Mouse (Mus musculus) lung, adult 18-20 months (tissue): ENCODE measurements around the gene Coq8a.

ENCODE experiments used
- DNase-seq, 2 experiments: peaks; one replicate each; pipeline ENCODE4 v3.0.0; 2022; ENCODE audit warnings: mixed read lengths in 2 of 2

Coq8a gene

GRCm38 (mm10) chr1:180196508-180196907 lies 2.9 kb downstream of the Coq8a start:
- no peak for DNase-seq

DNA sequence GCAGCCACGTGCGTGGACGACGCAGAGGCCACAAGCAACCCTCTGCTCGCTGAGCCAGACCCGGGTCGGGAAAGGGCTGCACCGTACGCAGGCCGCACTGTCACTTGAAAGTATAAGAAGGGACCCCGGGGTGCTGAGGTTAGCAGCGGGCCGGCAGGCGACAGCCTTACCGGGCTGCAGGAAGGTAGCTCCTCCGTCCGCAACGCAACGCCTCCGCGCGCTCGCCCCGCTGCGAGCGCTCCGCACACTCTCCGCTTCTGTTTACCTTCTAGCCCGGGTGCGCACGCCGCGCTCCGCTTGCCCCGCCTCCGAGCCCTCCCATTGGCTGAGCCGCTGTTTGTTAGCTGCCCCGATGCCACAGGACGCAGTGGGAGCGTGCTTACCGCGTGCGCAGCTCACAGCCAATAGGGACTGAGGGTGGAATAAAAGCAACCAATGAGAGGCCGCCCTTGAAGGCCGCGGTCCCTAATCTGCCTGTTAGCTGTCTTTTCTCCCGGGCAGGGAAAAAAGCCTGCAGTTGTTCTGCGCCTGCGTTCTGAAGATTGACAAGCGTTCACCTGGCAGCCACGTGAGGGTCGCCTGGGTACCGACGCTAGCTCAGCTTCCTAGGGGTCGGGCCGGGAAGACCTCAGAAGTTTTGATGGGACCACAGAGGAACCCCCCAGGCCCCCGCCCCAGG lies 3.6 kb downstream of the Coq8a start:
- peak; percentile 99 for DNase-seq

DNA sequence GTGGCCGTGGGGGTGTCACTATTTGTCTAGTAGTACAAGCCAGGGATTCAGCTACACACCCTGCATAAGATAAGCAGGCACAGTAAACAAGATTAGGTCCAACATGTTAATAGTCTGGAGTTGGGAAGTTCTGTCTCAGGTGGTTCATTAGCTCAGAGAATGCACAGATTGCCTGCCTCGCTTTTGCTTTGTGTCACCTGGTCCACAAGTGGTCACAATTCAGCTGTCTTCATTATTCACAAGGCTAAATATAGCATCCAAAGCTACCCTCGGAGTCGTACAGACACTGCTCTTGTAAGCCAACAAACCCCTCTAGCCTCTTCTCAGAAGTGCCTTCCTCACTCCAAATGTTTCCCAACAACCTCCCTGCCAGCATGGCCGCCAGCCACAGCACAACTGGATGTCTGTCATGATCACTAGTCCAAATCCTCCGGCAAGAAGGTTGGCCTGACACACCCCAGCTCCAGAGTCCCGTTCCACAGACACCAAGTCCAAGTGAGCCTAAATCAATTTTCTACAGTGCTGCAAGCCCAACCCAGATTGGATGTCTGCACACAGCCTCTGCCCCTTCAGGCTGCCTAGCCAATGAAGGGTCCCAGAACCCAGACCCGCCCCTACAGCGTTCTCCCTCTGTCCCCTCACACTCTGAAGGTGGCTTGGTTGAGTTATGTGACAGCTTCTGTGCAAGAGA lies 4.5 kb downstream of the Coq8a start:
- peak; percentile 43 to 54 for DNase-seq

- no peak for DNase-seq
These were observed 5.4 kb downstream of the Coq8a start for GRCm38 (mm10) chr1:180194048-180194447.

- DNase-seq = no peak
These were observed 5.9 kb downstream of the Coq8a start for GRCm38 (mm10) chr1:180193391-180193935.

- no peak for DNase-seq
These were observed 6.5 kb downstream of the Coq8a start for GRCm38 (mm10) chr1:180192866-180193265.

GRCm38 (mm10) chr1:180191651-180192220 lies 7.7 kb downstream of the Coq8a start:
- no peak for DNase-seq

DNA sequence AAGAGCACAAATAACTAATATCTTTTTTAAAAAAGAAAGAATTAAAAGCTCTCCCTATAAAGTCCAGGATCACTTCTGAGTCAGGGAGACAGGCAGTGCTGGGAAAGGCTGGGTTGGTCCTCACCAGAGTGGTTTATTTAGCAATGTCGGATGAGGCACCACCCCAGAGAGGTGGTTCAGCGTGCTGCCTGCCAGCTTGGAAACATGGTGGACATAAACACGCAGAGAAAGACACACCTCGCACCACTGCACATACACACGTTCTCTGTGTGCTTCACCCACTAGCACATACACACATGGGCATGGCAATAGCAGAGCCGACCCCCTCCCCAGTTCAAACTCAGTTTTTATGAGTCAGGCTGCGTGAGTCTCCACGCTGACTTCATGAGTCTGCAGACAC lies 8.3 kb downstream of the Coq8a start:
- DNase-seq = no peak

DNA sequence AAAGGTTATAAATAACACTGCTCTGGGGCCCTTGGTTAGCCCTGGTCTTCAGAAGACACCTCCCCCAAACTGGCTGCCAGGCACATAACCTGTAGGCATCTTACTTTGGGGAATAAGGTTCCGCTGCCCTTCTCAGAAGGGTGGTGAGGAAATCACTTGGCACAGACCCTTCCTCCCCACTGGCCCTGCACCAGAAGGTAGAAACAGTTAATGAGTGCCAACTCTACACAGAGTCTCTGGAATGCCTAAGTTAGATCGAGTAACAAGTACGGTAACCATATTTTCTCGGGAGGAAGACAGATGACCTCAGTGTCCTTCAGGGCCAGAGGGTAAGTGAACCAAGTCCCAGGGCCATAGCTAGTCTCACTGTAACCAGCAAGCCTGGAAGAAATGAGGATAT lies 10.5 kb downstream of the Coq8a start:
- DNase-seq = no peak

DNA sequence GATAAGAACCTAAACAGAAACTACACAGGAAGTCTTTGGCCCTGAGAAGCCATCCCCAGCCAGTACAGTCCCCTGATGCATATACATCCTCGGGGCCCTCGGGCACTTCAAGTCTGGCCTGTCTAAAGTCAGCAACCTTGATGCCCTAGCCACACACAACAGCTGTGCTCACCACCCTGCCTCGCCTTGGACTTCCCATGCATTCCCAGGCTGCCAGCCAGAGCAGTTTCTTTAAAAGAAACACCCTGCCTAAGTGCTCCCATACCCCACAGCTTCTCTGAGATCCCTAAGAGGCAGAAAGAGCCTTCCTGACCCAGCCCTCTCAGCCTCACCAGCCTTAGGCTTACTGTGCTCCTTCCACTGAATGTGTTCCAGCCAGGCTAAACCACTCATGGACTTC lies 13.0 kb downstream of the Coq8a start:
- no peak for DNase-seq

DNA sequence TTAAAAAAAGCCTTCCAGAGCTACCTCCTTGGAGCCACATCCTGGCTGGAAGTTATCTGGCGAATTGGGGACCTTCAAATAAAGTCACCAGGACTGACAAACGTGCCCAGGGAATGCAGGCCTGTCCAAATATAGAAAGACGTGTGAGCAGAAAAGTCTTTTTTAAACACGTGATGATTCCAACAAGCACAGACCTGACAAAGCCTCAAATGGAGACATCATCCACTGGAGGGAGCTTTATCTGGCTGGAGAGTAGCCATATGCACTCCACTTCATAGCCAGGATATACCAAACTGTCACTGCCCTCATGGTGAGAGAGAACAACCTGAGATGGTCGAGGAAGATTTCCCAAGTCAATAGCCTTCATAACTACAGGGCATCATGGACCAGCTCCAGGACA lies 13.5 kb downstream of the Coq8a start:
- DNase-seq = no peak

DNA sequence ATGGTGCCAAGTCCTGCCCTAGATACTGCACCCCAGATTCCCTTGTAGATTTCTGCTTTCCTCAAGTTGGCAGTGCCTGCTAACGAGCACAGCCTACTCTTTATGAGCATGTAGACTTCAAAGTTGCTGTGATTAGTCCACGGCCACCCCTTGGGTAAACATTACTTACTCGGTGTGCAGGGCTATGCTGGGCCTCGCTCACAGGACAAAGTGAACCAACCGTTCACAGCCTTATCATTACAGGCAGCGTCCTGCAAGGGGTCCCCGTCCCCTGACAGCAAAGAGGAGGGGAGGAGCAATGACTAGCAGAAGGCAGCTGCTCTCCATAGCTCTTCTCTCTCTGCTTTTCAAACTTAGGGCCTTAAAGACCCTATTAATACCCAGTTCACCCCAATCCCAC lies 14.6 kb downstream of the Coq8a start:
- DNase-seq = no peak

GRCm38 (mm10) chr1:180183525-180184159 lies 15.8 kb downstream of the Coq8a start:
- no peak for DNase-seq

DNA sequence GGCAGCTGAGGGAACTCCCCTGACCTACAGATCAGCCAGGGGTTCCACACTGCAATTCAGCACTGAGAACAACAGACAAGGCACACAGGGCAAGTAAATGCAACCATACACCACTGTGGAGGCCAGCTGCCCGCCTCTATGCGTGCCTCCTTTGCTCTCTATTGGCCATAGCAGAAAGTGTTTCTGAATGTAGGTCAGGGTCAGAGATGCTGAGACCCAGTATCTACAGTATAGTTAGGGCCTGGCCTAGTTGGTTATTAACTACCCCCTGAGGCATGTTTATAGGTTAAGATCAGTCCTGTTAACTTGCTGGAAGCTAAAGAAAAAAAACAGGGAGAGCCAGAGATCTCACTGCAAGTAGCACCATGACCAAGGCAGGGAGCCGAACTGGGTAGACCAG lies 16.7 kb downstream of the Coq8a start:
- DNase-seq = no peak

- no peak for DNase-seq
These were observed 17.5 kb downstream of the Coq8a start for GRCm38 (mm10) chr1:180181966-180182319.

DNA sequence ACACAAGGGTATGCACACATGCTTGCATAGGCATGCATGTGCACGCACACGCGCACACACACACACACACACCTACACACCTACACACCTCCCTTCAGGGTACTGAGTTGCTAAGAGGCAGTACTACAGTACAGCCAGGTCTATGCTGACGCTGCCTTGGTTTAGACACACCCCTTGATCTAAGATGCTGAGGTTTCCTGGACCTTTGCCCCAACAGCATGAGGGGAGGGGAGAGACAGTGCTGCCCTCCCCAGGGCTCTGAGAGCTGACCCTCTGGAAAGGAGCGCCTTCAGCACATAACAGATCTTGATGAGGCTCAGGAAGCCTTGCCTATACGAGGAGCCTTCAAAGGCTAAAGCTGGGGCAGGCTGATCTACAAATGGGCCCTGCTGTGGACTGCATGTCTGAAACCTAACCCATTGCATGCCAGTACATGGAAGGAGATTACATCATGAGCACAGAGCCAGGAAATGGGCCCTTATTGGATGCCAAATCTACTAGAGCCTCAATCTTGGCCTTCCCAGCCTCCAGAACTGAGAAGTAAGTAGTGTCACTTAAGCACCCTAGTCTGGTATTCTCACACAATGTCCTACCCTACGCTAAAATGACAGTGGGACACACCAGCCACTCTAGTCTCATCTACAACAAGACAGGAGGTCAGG lies 18.0 kb downstream of the Coq8a start:
- DNase-seq = no peak

- DNase-seq = no peak
These were observed 19.6 kb downstream of the Coq8a start for GRCm38 (mm10) chr1:180179840-180180239.

- DNase-seq = no peak
These were observed 20.3 kb downstream of the Coq8a start for GRCm38 (mm10) chr1:180179100-180179499.

DNA sequence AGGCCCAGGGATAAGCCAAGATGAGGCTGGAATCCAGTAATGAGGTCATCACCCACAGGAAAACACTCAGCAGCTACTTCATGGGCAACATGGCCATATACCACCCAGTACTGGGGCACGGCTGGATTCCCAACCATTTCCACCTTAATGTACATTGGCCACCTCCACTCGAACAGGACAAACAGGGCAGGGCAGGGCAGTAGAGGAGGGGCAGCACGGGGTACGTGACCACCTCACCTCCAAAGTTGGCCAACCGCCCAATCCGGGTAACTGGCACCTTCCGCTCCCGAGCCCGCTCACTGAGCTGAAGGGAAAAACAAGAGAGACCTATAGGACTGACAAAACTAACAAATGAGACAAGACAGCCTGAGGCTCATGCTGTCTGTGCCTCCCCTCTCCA lies 21.1 kb downstream of the Coq8a start:
- DNase-seq = no peak

DNA sequence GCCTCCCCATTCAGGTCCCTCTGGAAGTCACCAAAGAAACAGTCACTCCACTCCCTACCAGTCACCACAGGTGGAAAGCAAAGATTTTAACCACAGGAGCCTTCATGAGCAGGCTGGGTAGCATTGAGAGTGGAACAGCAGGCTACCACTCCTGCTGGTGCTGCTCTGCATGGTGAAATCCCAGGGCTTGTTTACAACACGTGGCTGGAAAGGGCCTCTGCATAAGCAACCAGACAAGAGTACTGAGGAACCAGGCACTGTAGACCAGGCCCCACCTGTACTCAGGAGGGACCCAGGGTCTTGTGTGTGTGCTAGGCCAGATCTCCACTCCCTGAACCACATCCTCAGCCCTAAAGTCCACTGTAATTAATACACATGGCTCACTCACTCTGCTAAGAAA lies 22.6 kb downstream of the Coq8a start:
- DNase-seq = no peak

DNA sequence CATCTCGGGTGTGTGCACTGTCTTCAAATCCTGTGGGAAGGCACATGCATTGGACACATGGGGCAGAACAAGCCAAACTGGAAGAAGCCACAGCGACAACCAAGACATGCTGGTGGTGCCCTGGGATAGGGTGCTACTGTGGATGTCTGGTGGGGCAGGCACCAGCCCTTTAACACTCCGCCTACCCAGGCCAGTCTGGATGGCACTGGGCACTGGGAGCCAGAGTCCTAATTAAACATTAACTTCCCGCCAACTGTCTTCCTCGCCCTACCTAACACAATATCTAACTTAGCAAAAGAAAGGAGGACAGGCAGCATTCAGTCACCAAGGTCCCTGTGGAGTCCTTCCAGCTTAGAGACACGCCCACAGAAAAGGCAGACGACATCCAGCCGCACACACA lies 23.8 kb downstream of the Coq8a start:
- no peak for DNase-seq

GRCm38 (mm10) chr1:180175167-180175566 lies 24.2 kb downstream of the Coq8a start:
- peak in 1 of 2 experiments; percentile 28 for DNase-seq

GRCm38 (mm10) chr1:180174718-180175117 lies 24.7 kb downstream of the Coq8a start:
- DNase-seq = no peak
